ENCODE assay signal across 9 mouse cellular contexts in genomic region chr15:62104653-62105052, GRCm38 (mm10).
A peak's percentile ranks its signal among the peaks of the same experiment; 100 is the strongest.
DNase-seq lines count a peak whose midpoint lies in the region; ATAC-seq and TF ChIP-seq lines count a peak whose summit lies in the region.
"Had no signal": no experiment of that assay in that cellular context is flagged by ENCODE, and none has a peak within 500 bp of the region (broad histone marks: within the 10 kb centered on the region; RNA-seq: fewer than 3 reads in every experiment).

No protein-coding gene starts in this region.

- no peak overlapping the region for H3K4me3 ChIP-seq in left cerebral cortex, adult 2 months
- H3K4me3 ChIP-seq: limb, embryonic 15.5 days had no signal

- no peak for TF ChIP-seq CTCF in left cerebral cortex, adult 2 months (IDR thresholded peaks at IDR 0.05)

- peak; percentile 62 for ATAC-seq in common myeloid progenitor, adult 5-6 weeks (replicated peaks; ENCODE audit: low read depth, poor library complexity, severe bottlenecking)

- no peak overlapping the region for H3K27ac ChIP-seq in left cerebral cortex, adult 2 months
- H3K27ac ChIP-seq: limb, embryonic 15.5 days had no signal

- intact Hi-C loops in left cerebral cortex, adult 2 months (cut with DNase I), result no loop called here

- peak; percentile 53 to 69 for DNase-seq in adrenal gland, adult (ENCODE audit: inconsistent age in 2 of 2, low spot score in 1 of 2)
- DNase-seq in adrenal gland, postnatal 4 days (ENCODE audit: low spot score in 2 of 2), result no peak
- DNase-seq in left cerebral cortex, adult 11 months (ENCODE audit: low spot score), result peak; percentile 13
- no peak for DNase-seq in left cerebral cortex, adult 2 months (ENCODE audit: extremely low spot score in 1 of 2, low spot score in 2 of 2)
- DNase-seq in lung, postnatal 10 days, result peak; percentile 63
- no peak for DNase-seq in thymus, postnatal 4 days
- DNase-seq in embryo, embryonic 10 days (ENCODE audit: low spot score), result no peak

Comparison
In these comparisons a context has a peak if more than half of its experiments do, and no peak if none do; other contexts are left out.
1. DNase-seq: peak in adrenal gland, adult (2 of 2), left cerebral cortex, adult 11 months (single experiment) and lung, postnatal 10 days (single experiment); none in adrenal gland, postnatal 4 days (0 of 2), left cerebral cortex, adult 2 months (0 of 2), thymus, postnatal 4 days (single experiment) and embryo, embryonic 10 days (single experiment).